Comparison of ENCODE assay signal across 8 mouse cellular contexts in the genomic region with DNA sequence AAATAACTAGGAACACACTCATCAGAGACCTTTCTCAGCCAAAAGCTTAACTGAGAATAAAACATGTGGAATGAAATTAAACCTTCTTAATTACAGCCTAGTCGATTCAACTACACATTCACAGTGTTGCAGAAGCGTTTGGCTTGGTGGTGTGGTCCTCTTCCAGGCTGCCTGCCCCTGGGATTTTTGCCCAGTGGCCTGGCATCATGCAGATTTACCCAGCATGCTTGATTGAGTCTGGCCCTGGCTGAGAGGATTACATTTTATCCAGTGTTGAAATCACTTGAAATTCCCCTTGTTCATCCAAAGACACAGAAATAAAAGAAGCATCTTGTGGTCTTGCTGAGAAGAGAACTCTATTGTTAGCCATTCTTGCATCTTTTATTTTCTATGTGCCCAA. TPM values are rescaled to one million over a fixed set of nuclear protein-coding genes. Genes with fewer than 3 reads are reported as not detected.
DNase-seq lines count a peak whose midpoint lies in the region; ATAC-seq and TF ChIP-seq lines count a peak whose summit lies in the region.

No protein-coding gene starts in this region.

- TF ChIP-seq POLR2A in heart, adult 2 months (IDR thresholded peaks at IDR 0.05; ENCODE audit: insufficient read depth, low read depth, low read length), result no peak

- no peak overlapping the region for H3K4me3 ChIP-seq in heart, adult 2 months
- H3K4me3 ChIP-seq in heart, embryonic 10.5 days, result no peak overlapping the region

- peak; percentile 41 to 57 for DNase-seq in heart, adult 2 months
- no peak for DNase-seq in heart, embryonic 10.5 days (ENCODE audit: low spot score)
- DNase-seq in adrenal gland, postnatal 36 days, result peak; percentile 63 to 76
- peak; percentile 11 to 21 for DNase-seq in frontal cortex, postnatal 25 days (ENCODE audit: low spot score in 2 of 2)
- peak; percentile 52 to 55 for DNase-seq in layer of hippocampus, adult 8-10 months (ENCODE audit: low spot score in 2 of 2)
- DNase-seq in retina, postnatal 1 day, result peak; percentile 25

- no peaks in the 10 kb centered on the region for H3K36me3 ChIP-seq in heart, adult 2 months (ENCODE audit: control insufficient read depth, insufficient read depth, low read length)
- peaks cover 24% of the 10 kb centered on the region for H3K36me3 ChIP-seq in heart, embryonic 10.5 days

- H3K27ac ChIP-seq in heart, adult 2 months, result no peak overlapping the region
- H3K27ac ChIP-seq in heart, embryonic 10.5 days, result no peak overlapping the region

- no peaks in the 10 kb centered on the region for H3K4me1 ChIP-seq in heart, adult 2 months (ENCODE audit: control insufficient read depth, insufficient read depth, low read length)
- H3K4me1 ChIP-seq in heart, embryonic 10.5 days, result no peaks in the 10 kb centered on the region

- no peak for ATAC-seq in erythroid progenitor cell, adult 5-6 weeks (replicated peaks; ENCODE audit: low FRiP score, poor library complexity, severe bottlenecking)
- no peak for ATAC-seq in erythroblast, adult 5-6 weeks (replicated peaks; ENCODE audit: low FRiP score, poor library complexity, severe bottlenecking)

- H3K27me3 ChIP-seq in heart, adult 2 months (ENCODE audit: control insufficient read depth, insufficient read depth, low read length), result no peaks in the 10 kb centered on the region
- no peaks in the 10 kb centered on the region for H3K27me3 ChIP-seq in heart, embryonic 10.5 days (ENCODE audit: insufficient read depth, poor library complexity, severe bottlenecking)

- H3K9me3 ChIP-seq in heart, embryonic 10.5 days, result no peaks in the 10 kb centered on the region

- WGBS in heart, adult 2 months, result 45% methylated on average over 2 of the region's 2 CpGs
- 81% methylated on average over 2 of the region's 2 CpGs for WGBS in heart, embryonic 10.5 days

- H3K9ac ChIP-seq in heart, adult 2 months (ENCODE audit: low read depth, low read length), result no peak overlapping the region

- no peak for TF ChIP-seq EP300 in heart, adult 2 months (IDR thresholded peaks at IDR 0.05; ENCODE audit: insufficient read depth, low read depth, low read length)

- no peak for TF ChIP-seq CTCF in heart, adult 2 months (IDR thresholded peaks at IDR 0.05)

- no peaks in the 10 kb centered on the region for H3K79me2 ChIP-seq in heart, adult 2 months (replicated peaks; ENCODE audit: control insufficient read depth, insufficient read depth, low read length)

- intact Hi-C loops in heart, adult 2 months (cut with DNase I), result loop anchor here (5.0 kb wide), 1 partner anchor 63 kb away; no protein-coding TSS in a partner anchor

RNA-seq across cellular contexts. Expression of a gene that starts 5.8 kb away (rescaled TPM):
- 1 to 10 TPM in 1 of 2 experiments, under 1 TPM in 1; 0.84 to 1.5 TPM for total RNA-seq in heart, adult 2 months (2021)
- polyA plus RNA-seq in heart, adult 2 months (2012; rRNA removed), result 3.1 and 5.8 TPM in 2 replicates
- 0.70 and 1.1 TPM in 2 replicates for polyA plus RNA-seq in heart, embryonic 10.5 days (2016; fragmentation: Nextera tagmentation; extraction: Ambion mirVana)
- total RNA-seq in adrenal gland, postnatal 36 days (2021), result 1 to 10 TPM; 1.6 to 2.8 TPM
- 1 to 10 TPM; 4.0 to 4.9 (median 4.6) TPM for total RNA-seq in layer of hippocampus, adult 8-10 months (2022)
- total RNA-seq in erythroid progenitor cell, adult 5-6 weeks (2015; ENCODE audit: low replicate concordance), result 6.7 and 20.2 TPM in 2 replicates
- 3.6 and 5.0 TPM in 2 replicates for total RNA-seq in erythroid progenitor cell, adult 5-6 weeks (2017; ENCODE audit: low replicate concordance)
- 7.5 TPM in 1 of 2 replicates, not detected in the other for total RNA-seq in erythroblast, adult 5-6 weeks (2015; ENCODE audit: low replicate concordance)
- total RNA-seq in erythroblast, adult 5-6 weeks (2017; ENCODE audit: low replicate concordance), result not detected in 2 replicates

RNA-seq across cellular contexts. Expression of a gene that starts 36.3 kb away (rescaled TPM):
- total RNA-seq in heart, adult 2 months (2021), result 10 to 100 TPM; 71.9 to 84.5 TPM
- polyA plus RNA-seq in heart, adult 2 months (2012; rRNA removed), result 17.4 and 36.6 TPM in 2 replicates
- polyA plus RNA-seq in heart, embryonic 10.5 days (2016; fragmentation: Nextera tagmentation; extraction: Ambion mirVana), result 11.5 and 13.4 TPM in 2 replicates
- 10 to 100 TPM; 72.7 to 88.4 TPM for total RNA-seq in adrenal gland, postnatal 36 days (2021)
- 10 to 100 TPM; 87.1 to 94.7 (median 90.9) TPM for total RNA-seq in layer of hippocampus, adult 8-10 months (2022)
- 101 and 140 TPM in 2 replicates for total RNA-seq in erythroid progenitor cell, adult 5-6 weeks (2015; ENCODE audit: low replicate concordance)
- total RNA-seq in erythroid progenitor cell, adult 5-6 weeks (2017; ENCODE audit: low replicate concordance), result 140 and 154 TPM in 2 replicates
- total RNA-seq in erythroblast, adult 5-6 weeks (2015; ENCODE audit: low replicate concordance), result 21.7 and 24.5 TPM in 2 replicates
- 34.2 and 51.3 TPM in 2 replicates for total RNA-seq in erythroblast, adult 5-6 weeks (2017; ENCODE audit: low replicate concordance)

RNA-seq across cellular contexts. Expression of a gene that starts 36.3 kb away (rescaled TPM):
- total RNA-seq in heart, adult 2 months (2021), result under 1 TPM; 0.91 to 0.97 TPM
- 1.1 and 1.3 TPM in 2 replicates for polyA plus RNA-seq in heart, adult 2 months (2012; rRNA removed)
- polyA plus RNA-seq in heart, embryonic 10.5 days (2016; fragmentation: Nextera tagmentation; extraction: Ambion mirVana), result 0.46 and 0.54 TPM in 2 replicates
- total RNA-seq in adrenal gland, postnatal 36 days (2021), result 1 to 10 TPM; 1.6 to 1.8 TPM
- 1 to 10 TPM; 1.4 to 6.1 (median 2.7) TPM for total RNA-seq in layer of hippocampus, adult 8-10 months (2022)
- total RNA-seq in erythroid progenitor cell, adult 5-6 weeks (2015; ENCODE audit: low replicate concordance), result 0.84 and 2.9 TPM in 2 replicates
- 1.3 and 3.2 TPM in 2 replicates for total RNA-seq in erythroid progenitor cell, adult 5-6 weeks (2017; ENCODE audit: low replicate concordance)
- 3.8 and 5.6 TPM in 2 replicates for total RNA-seq in erythroblast, adult 5-6 weeks (2015; ENCODE audit: low replicate concordance)
- 3.3 and 4.3 TPM in 2 replicates for total RNA-seq in erythroblast, adult 5-6 weeks (2017; ENCODE audit: low replicate concordance)
